Mouse (Mus musculus) CD4-positive, CD25-positive, alpha-beta regulatory T cell, adult 4 months (primary cell): Measurements from ENCODE around the gene Trdn. TPM values are rescaled to one million over a fixed set of nuclear protein-coding genes. Genes with fewer than 3 reads are reported as not detected.

Source experiments
- ATAC-seq: one replicate; pipeline ENCODE4 v1.8.0; 2017
- polyA plus RNA-seq, 2 experiments: library from polyadenylated mRNA; unstranded; fragments of 100-300 nt; shearing (Covaris generic); gene quantifications; one replicate each; pipeline ENCODE4 v1.2.1; 2017

Gene Trdn
- not detected for polyA plus RNA-seq

GRCm38 (mm10) chr10:33080254-33080653 lies at the start of gene Trdn:
Gene Trdn, plus strand, starts transcription at chr10:33080554.
- ATAC-seq, result no peak

- ATAC-seq, result no peak
Observed at GRCm38 (mm10) chr10:33060771-33061170, 19.6 kb upstream of the Trdn start.

- no peak for ATAC-seq
Observed at GRCm38 (mm10) chr10:33065566-33065965, 14.8 kb upstream of the Trdn start.

GRCm38 (mm10) chr10:33073126-33073525 lies 7.2 kb upstream of the Trdn start:
- no peak for ATAC-seq

- ATAC-seq, result no peak
Observed at GRCm38 (mm10) chr10:33082151-33082844, 1.9 kb downstream of the Trdn start.

- ATAC-seq, result no peak
Observed at GRCm38 (mm10) chr10:33082961-33083626, 2.7 kb downstream of the Trdn start.

- ATAC-seq, result no peak
Observed at GRCm38 (mm10) chr10:33083627-33084158, 3.3 kb downstream of the Trdn start.

GRCm38 (mm10) chr10:33088403-33088802 lies 8.0 kb downstream of the Trdn start:
- no peak for ATAC-seq

- no peak for ATAC-seq
Observed at GRCm38 (mm10) chr10:33092400-33092799, 12.0 kb downstream of the Trdn start.

GRCm38 (mm10) chr10:33107942-33108341 lies 27.6 kb downstream of the Trdn start:
- no peak for ATAC-seq

GRCm38 (mm10) chr10:33123028-33123427 lies 42.7 kb downstream of the Trdn start:
- no peak for ATAC-seq

- no peak for ATAC-seq
Observed at GRCm38 (mm10) chr10:33144911-33145310, 64.6 kb downstream of the Trdn start.

GRCm38 (mm10) chr10:33179731-33180631 lies 99.6 kb downstream of the Trdn start:
- no peak for ATAC-seq

GRCm38 (mm10) chr10:33189031-33189430 lies 108.7 kb downstream of the Trdn start:
- no peak for ATAC-seq

- no peak for ATAC-seq
Observed at GRCm38 (mm10) chr10:33195919-33196318, 115.6 kb downstream of the Trdn start.

GRCm38 (mm10) chr10:33198257-33198656 lies 117.9 kb downstream of the Trdn start:
- ATAC-seq, result no peak

- ATAC-seq, result no peak
Observed at GRCm38 (mm10) chr10:33210411-33210810, 130.1 kb downstream of the Trdn start.

- no peak for ATAC-seq
Observed at GRCm38 (mm10) chr10:33253911-33254310, 173.6 kb downstream of the Trdn start.

GRCm38 (mm10) chr10:33256202-33256601 lies 175.8 kb downstream of the Trdn start:
- ATAC-seq, result no peak

GRCm38 (mm10) chr10:33304982-33305381 lies 224.6 kb downstream of the Trdn start:
- no peak for ATAC-seq

GRCm38 (mm10) chr10:33353026-33353425 lies 272.7 kb downstream of the Trdn start:
- ATAC-seq, result no peak

GRCm38 (mm10) chr10:33366521-33366920 lies 286.2 kb downstream of the Trdn start:
- no peak for ATAC-seq

GRCm38 (mm10) chr10:33370534-33370933 lies 290.2 kb downstream of the Trdn start:
- ATAC-seq, result no peak
